Mouse (Mus musculus) ES-Bruce4 (cell line): Measurements from ENCODE around the gene Bckdhb. TPM values are rescaled to one million over a fixed set of nuclear protein-coding genes. Genes with fewer than 3 reads are reported as not detected.

Experiments
- H3K27ac ChIP-seq: 2 replicates; pipeline ENCODE4 v1.5.1; 2012; ENCODE audit warnings: low read length, inconsistent platforms; ENCODE audit not compliant: insufficient read depth
- H3K27me3 ChIP-seq: 2 replicates; pipeline ENCODE4 v1.6.1; 2012; ENCODE audit warnings: mild to moderate bottlenecking, low read length, inconsistent platforms; ENCODE audit not compliant: control insufficient read depth, poor library complexity, insufficient read depth, severe bottlenecking
- H3K36me3 ChIP-seq: 2 replicates; pipeline ENCODE4 v1.6.1; 2012; ENCODE audit warnings: inconsistent platforms, mild to moderate bottlenecking, low read length, moderate library complexity; ENCODE audit not compliant: control insufficient read depth, poor library complexity, insufficient read depth, severe bottlenecking
- H3K4me1 ChIP-seq: one replicate; pipeline ENCODE4 v1.8.1; 2011; ENCODE audit warnings: low read length; ENCODE audit not compliant: control insufficient read depth, insufficient read depth
- H3K4me3 ChIP-seq: 2 replicates; pipeline ENCODE4 v1.5.1; 2011; ENCODE audit warnings: low read depth, mild to moderate bottlenecking, low read length
- H3K9ac ChIP-seq: 2 replicates; pipeline ENCODE4 v1.6.1; 2012; ENCODE audit warnings: low read depth, mild to moderate bottlenecking, inconsistent platforms; ENCODE audit not compliant: poor library complexity, severe bottlenecking
- H3K9me3 ChIP-seq: replicated peaks from 2 replicates; pipeline ENCODE4 v1.6.1; 2012; ENCODE audit warnings: mild to moderate bottlenecking, low read length, inconsistent platforms; ENCODE audit not compliant: control insufficient read depth, poor library complexity, insufficient read depth, severe bottlenecking
- CTCF ChIP-seq: IDR thresholded peaks from one replicate; pipeline ENCODE4 v1.8.1; 2011; ENCODE audit warnings: low read depth, low read length
- EP300 ChIP-seq: IDR thresholded peaks from 2 replicates; pipeline ENCODE4 v1.6.1; 2011; ENCODE audit warnings: low read depth, low read length; ENCODE audit not compliant: insufficient read depth
- POLR2A ChIP-seq: IDR thresholded peaks from one replicate; pipeline ENCODE4 v1.8.1; 2011; ENCODE audit warnings: low read length; ENCODE audit not compliant: insufficient read depth
- polyA plus RNA-seq: library from polyadenylated mRNA; stranded (reverse); fragments of >200 nt; gene quantifications from 2 replicates; pipeline ENCODE4 v1.2.4, GENCODE M21; 2011; ENCODE audit warnings: low read depth; ENCODE audit not compliant: missing spikeins, insufficient read depth, insufficient read length

The Bckdhb gene
- polyA plus RNA-seq, 1 experiment = 41.7 TPM

- Histone ChIP-seq H3K9ac (no peak overlapping the region), H3K27ac (no peak overlapping the region), H3K27me3 (no peaks in the 10 kb centered on the region), H3K4me1 (no peaks in the 10 kb centered on the region), H3K4me3 (no peak overlapping the region), H3K9me3 (peaks cover 2% of the 10 kb centered on the region; the same call in 1 of the 2 replicates), H3K36me3 (no peaks in the 10 kb centered on the region)
- TF ChIP-seq POLR2A (no peak), CTCF (no peak), EP300 (no peak)
Observed at GRCm38 (mm10) chr9:84044136-84044535, 119.2 kb downstream of the Bckdhb start.

GRCm38 (mm10) chr9:84045632-84046031 is 120.7 kb downstream of the Bckdhb start:
- Histone ChIP-seq H3K27ac (no peak overlapping the region), H3K27me3 (no peaks in the 10 kb centered on the region), H3K4me3 (no peak overlapping the region), H3K4me1 (no peaks in the 10 kb centered on the region), H3K9me3 (peaks cover 2% of the 10 kb centered on the region; the same call in 1 of the 2 replicates), H3K36me3 (no peaks in the 10 kb centered on the region), H3K9ac (no peak overlapping the region)
- no peak for TF ChIP-seq POLR2A
- TF ChIP-seq CTCF = no peak
- TF ChIP-seq EP300 = no peak

GRCm38 (mm10) chr9:84046334-84046733 is 121.4 kb downstream of the Bckdhb start:
- Histone ChIP-seq H3K9ac (no peak overlapping the region), H3K9me3 (peaks cover 2% of the 10 kb centered on the region; the same call in 1 of the 2 replicates), H3K36me3 (no peaks in the 10 kb centered on the region), H3K27me3 (no peaks in the 10 kb centered on the region), H3K27ac (no peak overlapping the region), H3K4me1 (no peaks in the 10 kb centered on the region), H3K4me3 (no peak overlapping the region)
- TF ChIP-seq EP300 (no peak), POLR2A (no peak), CTCF (no peak)

GRCm38 (mm10) chr9:84046961-84047360 is 122.0 kb downstream of the Bckdhb start:
- Histone ChIP-seq H3K36me3 (no peaks in the 10 kb centered on the region), H3K4me3 (no peak overlapping the region), H3K27me3 (no peaks in the 10 kb centered on the region), H3K9me3 (peaks cover 2% of the 10 kb centered on the region; the same call in 1 of the 2 replicates), H3K27ac (no peak overlapping the region), H3K9ac (no peak overlapping the region), H3K4me1 (no peaks in the 10 kb centered on the region)
- TF ChIP-seq POLR2A = no peak
- no peak for TF ChIP-seq EP300
- no peak for TF ChIP-seq CTCF

- Histone ChIP-seq H3K9me3 (peaks cover 2% of the 10 kb centered on the region; the same call in 1 of the 2 replicates), H3K4me1 (no peaks in the 10 kb centered on the region), H3K27ac (no peak overlapping the region), H3K27me3 (no peaks in the 10 kb centered on the region), H3K36me3 (no peaks in the 10 kb centered on the region), H3K9ac (no peak overlapping the region), H3K4me3 (no peak overlapping the region)
- TF ChIP-seq EP300 (no peak), CTCF (no peak), POLR2A (no peak)
Observed at GRCm38 (mm10) chr9:84047436-84047835, 122.5 kb downstream of the Bckdhb start.

GRCm38 (mm10) chr9:84049142-84049541 is 124.2 kb downstream of the Bckdhb start:
- Histone ChIP-seq H3K9me3 (peaks cover 2% of the 10 kb centered on the region; the same call in 1 of the 2 replicates), H3K4me3 (no peak overlapping the region), H3K4me1 (no peaks in the 10 kb centered on the region), H3K27me3 (no peaks in the 10 kb centered on the region), H3K36me3 (no peaks in the 10 kb centered on the region), H3K27ac (no peak overlapping the region), H3K9ac (no peak overlapping the region)
- no peak for TF ChIP-seq POLR2A
- TF ChIP-seq CTCF = no peak
